Mouse (Mus musculus) brain, embryonic 14.5 days (tissue): Measurements from ENCODE around the gene Gm10563.

Source experiments
- CTCF ChIP-seq: fragments of 200-500 bp; IDR thresholded peaks from 2 replicates; pipeline ENCODE4 v1.5.1; 2012; ENCODE audit warnings: inconsistent platforms, mild to moderate bottlenecking, moderate library complexity, borderline replicate concordance; ENCODE audit not compliant: insufficient read depth, insufficient read length; ENCODE audit errors: extremely low read depth
- POLR2A ChIP-seq: fragments of 200-500 bp; IDR thresholded peaks from 2 replicates; pipeline ENCODE4 v1.6.1; 2012; ENCODE audit warnings: mild to moderate bottlenecking, inconsistent platforms, borderline replicate concordance; ENCODE audit not compliant: poor library complexity, insufficient read depth, insufficient read length, severe bottlenecking; ENCODE audit errors: extremely low read depth

GRCm38 (mm10) chr4:155603801-155604200, 41.4 kb downstream of the Gm10563 start:
- no peak for TF ChIP-seq CTCF
- TF ChIP-seq POLR2A = no peak
